8 mouse cellular contexts compared by ENCODE assay signal in genomic region chr3:92998691-92999090, GRCm38 (mm10). TPM values are rescaled to one million over a fixed set of nuclear protein-coding genes. Genes with fewer than 3 reads are reported as not detected.
DNase-seq lines count a peak whose midpoint lies in the region; ATAC-seq and TF ChIP-seq lines count a peak whose summit lies in the region.

No protein-coding gene starts in this region.

- TF ChIP-seq CTCF in G1E (IDR thresholded peaks at IDR 0.05; ENCODE audit: low read depth, low read length) = 0 out of 2 replicates have a peak, but pooled peaks have one; percentile 4

- no peaks in the 10 kb centered on the region for H3K4me1 ChIP-seq in G1E (ENCODE audit: insufficient read depth, low read depth, low read length)
- H3K4me1 ChIP-seq in forebrain, embryonic 15.5 days = peaks cover 2% of the 10 kb centered on the region; the same call in 1 of the 2 replicates
- no peaks in the 10 kb centered on the region for H3K4me1 ChIP-seq in hindbrain, embryonic 12.5 days

- no peaks in the 10 kb centered on the region for H3K27me3 ChIP-seq in G1E (ENCODE audit: insufficient read depth, low read length)
- no peaks in the 10 kb centered on the region for H3K27me3 ChIP-seq in forebrain, embryonic 15.5 days
- H3K27me3 ChIP-seq in hindbrain, embryonic 12.5 days = no peaks in the 10 kb centered on the region

- H3K36me3 ChIP-seq in G1E (replicated peaks) = no peaks in the 10 kb centered on the region
- no peaks in the 10 kb centered on the region for H3K36me3 ChIP-seq in forebrain, embryonic 15.5 days
- H3K36me3 ChIP-seq in hindbrain, embryonic 12.5 days = no peaks in the 10 kb centered on the region

- peaks cover 2% of the 10 kb centered on the region; the same call in 1 of the 2 replicates for H3K9me3 ChIP-seq in G1E (replicated peaks)
- H3K9me3 ChIP-seq in forebrain, embryonic 15.5 days = no peaks in the 10 kb centered on the region
- no peaks in the 10 kb centered on the region for H3K9me3 ChIP-seq in hindbrain, embryonic 12.5 days (replicated peaks)

- WGBS in forebrain, embryonic 15.5 days = 4% methylated on average over 7 of the region's 7 CpGs
- WGBS in hindbrain, embryonic 12.5 days = 7% methylated on average over 7 of the region's 7 CpGs

- DNase-seq in G1E (ENCODE audit: low spot score) = no peak
- peak; percentile 5 for DNase-seq in c-Kit-positive CD71-positive TER-119-positive erythroid progenitor cells, embryonic 14.5 days (ENCODE audit: low spot score)
- DNase-seq in layer of hippocampus, adult 9-11 months = peak; percentile 49
- peak; percentile 70 for DNase-seq in lung, postnatal 14 days
- DNase-seq in right cerebral cortex, adult 18-20 months = peak; percentile 74

- no peak overlapping the region for H3K27ac ChIP-seq in forebrain, embryonic 15.5 days (replicated peaks)
- H3K27ac ChIP-seq in hindbrain, embryonic 12.5 days = no peak overlapping the region

- no peak overlapping the region for H3K4me2 ChIP-seq in forebrain, embryonic 15.5 days (replicated peaks)
- H3K4me2 ChIP-seq in hindbrain, embryonic 12.5 days (replicated peaks) = no peak overlapping the region

- no peak overlapping the region for H3K4me3 ChIP-seq in G1E (ENCODE audit: low read depth, low read length)
- H3K4me3 ChIP-seq in forebrain, embryonic 15.5 days = no peak overlapping the region
- no peak overlapping the region for H3K4me3 ChIP-seq in hindbrain, embryonic 12.5 days

- ATAC-seq in G1E (ENCODE audit: extremely low read depth, insufficient number of reproducible peaks, low FRiP score, poor library complexity, severe bottlenecking) = peak; percentile 40; the same call in 1 of the 2 replicates
- peak; percentile 94 for ATAC-seq in forebrain, embryonic 15.5 days (replicated peaks)
- peak; percentile 81 for ATAC-seq in hindbrain, embryonic 12.5 days (ENCODE audit: low FRiP score)
- ATAC-seq in inflammation-experienced regulatory T-cells, adult 6 months = no peak

- H3K9ac ChIP-seq in forebrain, embryonic 15.5 days (replicated peaks) = no peak overlapping the region
- no peak overlapping the region for H3K9ac ChIP-seq in hindbrain, embryonic 12.5 days

RNA-seq across cellular contexts. Expression of gene Lce3f, which starts 6.7 kb away (rescaled TPM):
- not detected in 2 replicates for total RNA-seq in G1E (2014; fragmentation: Nextera tagmentation)
- not detected in 2 replicates for total RNA-seq in G1E (2017)
- polyA plus RNA-seq in G1E (2012) = not detected in 2 replicates
- polyA plus RNA-seq in forebrain, embryonic 15.5 days (2015; fragmentation: Nextera tagmentation; extraction: Ambion mirVana) = not detected in 2 replicates
- 0.42 TPM in 1 of 2 replicates, not detected in the other for polyA plus RNA-seq in hindbrain, embryonic 12.5 days (2016; fragmentation: Nextera tagmentation; extraction: Ambion mirVana)
- not detected for polyA plus RNA-seq in inflammation-experienced regulatory T-cells, adult 6 months (2017; shearing (Covaris generic))

RNA-seq across cellular contexts. Expression of gene Crct1, which starts 16.8 kb away (rescaled TPM):
- not detected in 2 replicates for total RNA-seq in G1E (2014; fragmentation: Nextera tagmentation)
- total RNA-seq in G1E (2017) = not detected in 2 replicates
- not detected in 2 replicates for polyA plus RNA-seq in G1E (2012)
- polyA plus RNA-seq in forebrain, embryonic 15.5 days (2015; fragmentation: Nextera tagmentation; extraction: Ambion mirVana) = 0.27 TPM in 1 of 2 replicates, not detected in the other
- 0.41 TPM in 1 of 2 replicates, not detected in the other for polyA plus RNA-seq in hindbrain, embryonic 12.5 days (2016; fragmentation: Nextera tagmentation; extraction: Ambion mirVana)
- polyA plus RNA-seq in inflammation-experienced regulatory T-cells, adult 6 months (2017; shearing (Covaris generic)) = not detected

RNA-seq across cellular contexts. Expression of gene Lce1m, which starts 20.2 kb away (rescaled TPM):
- not detected in 2 replicates for total RNA-seq in G1E (2014; fragmentation: Nextera tagmentation)
- 0.38 TPM in 1 of 2 replicates, not detected in the other for total RNA-seq in G1E (2017)
- not detected in 2 replicates for polyA plus RNA-seq in G1E (2012)
- polyA plus RNA-seq in forebrain, embryonic 15.5 days (2015; fragmentation: Nextera tagmentation; extraction: Ambion mirVana) = not detected in 2 replicates
- polyA plus RNA-seq in hindbrain, embryonic 12.5 days (2016; fragmentation: Nextera tagmentation; extraction: Ambion mirVana) = not detected in 2 replicates
- not detected for polyA plus RNA-seq in inflammation-experienced regulatory T-cells, adult 6 months (2017; shearing (Covaris generic))

RNA-seq across cellular contexts. Expression of gene Lce3e, which starts 31.8 kb away (rescaled TPM):
- total RNA-seq in G1E (2014; fragmentation: Nextera tagmentation) (not detected in 2 replicates), G1E (2017) (not detected in 2 replicates)
- not detected in 2 replicates for polyA plus RNA-seq in G1E (2012)
- polyA plus RNA-seq in forebrain, embryonic 15.5 days (2015; fragmentation: Nextera tagmentation; extraction: Ambion mirVana) = not detected in 2 replicates
- not detected in 2 replicates for polyA plus RNA-seq in hindbrain, embryonic 12.5 days (2016; fragmentation: Nextera tagmentation; extraction: Ambion mirVana)
- not detected for polyA plus RNA-seq in inflammation-experienced regulatory T-cells, adult 6 months (2017; shearing (Covaris generic))

RNA-seq across cellular contexts. Expression of gene Lce3d, which starts 41.5 kb away (rescaled TPM):
- total RNA-seq in G1E (2014; fragmentation: Nextera tagmentation) (not detected in 2 replicates), G1E (2017) (0.46 TPM in 1 of 2 replicates, not detected in the other)
- polyA plus RNA-seq in G1E (2012) = not detected in 2 replicates
- polyA plus RNA-seq in forebrain, embryonic 15.5 days (2015; fragmentation: Nextera tagmentation; extraction: Ambion mirVana) = not detected in 2 replicates
- polyA plus RNA-seq in hindbrain, embryonic 12.5 days (2016; fragmentation: Nextera tagmentation; extraction: Ambion mirVana) = not detected in 2 replicates
- not detected for polyA plus RNA-seq in inflammation-experienced regulatory T-cells, adult 6 months (2017; shearing (Covaris generic))
